Mouse (Mus musculus) ES-E14 (cell line): ENCODE data around the gene Lipk. TPM values are rescaled to one million over a fixed set of nuclear protein-coding genes. Genes with fewer than 3 reads are reported as not detected.

Experiments used
- DNase-seq: peaks from one replicate; pipeline ENCODE4 v3.0.0-alpha.2; 2013; ENCODE audit warnings: low read depth, low spot score
- H3K27ac ChIP-seq: 2 replicates; pipeline ENCODE4 v1.5.1; 2012; ENCODE audit warnings: low read depth, mild to moderate bottlenecking, low read length, moderate library complexity, mixed read lengths; ENCODE audit not compliant: poor library complexity, insufficient read depth, severe bottlenecking
- H3K36me3 ChIP-seq: 2 replicates; pipeline ENCODE4 v1.6.1; 2012; ENCODE audit warnings: mild to moderate bottlenecking, low read length, moderate library complexity, mixed read lengths; ENCODE audit not compliant: control insufficient read depth, poor library complexity, insufficient read depth, severe bottlenecking
- H3K4me1 ChIP-seq, 2 experiments: fragments of 150-350 bp in 1 of 2; sonication (generic) in 1 of 2; 2 replicates each; pipeline ENCODE4 v1.6.1; 2012; ENCODE audit warnings: low read length in 2 of 2, mild to moderate bottlenecking in 1 of 2, mixed read lengths in 1 of 2; ENCODE audit not compliant: control insufficient read depth in 2 of 2, insufficient read depth in 2 of 2, poor library complexity in 1 of 2
- H3K4me3 ChIP-seq, 2 experiments: fragments of 150-350 bp in 1 of 2; sonication (generic) in 1 of 2; 2 replicates each; pipeline ENCODE4 v1.5.1; 2012; ENCODE audit warnings: low read length in 2 of 2, low read depth in 1 of 2, mild to moderate bottlenecking in 1 of 2, mixed read lengths in 1 of 2; ENCODE audit not compliant: insufficient read depth in 1 of 2, poor library complexity in 1 of 2, severe bottlenecking in 1 of 2
- H3K9ac ChIP-seq: 2 replicates; pipeline ENCODE4 v1.6.1; 2012; ENCODE audit warnings: low read depth, mild to moderate bottlenecking, low read length, mixed read lengths; ENCODE audit not compliant: poor library complexity, insufficient read depth, severe bottlenecking
- H3K9me3 ChIP-seq: fragments of 150-350 bp; sonication (generic); 2 replicates; pipeline ENCODE4 v1.6.1; 2012; ENCODE audit warnings: low read depth, mild to moderate bottlenecking, low read length; ENCODE audit not compliant: control insufficient read depth, insufficient read depth
- CHD2 ChIP-seq: IDR thresholded peaks from 2 replicates; pipeline ENCODE4 v1.6.1; 2014; ENCODE audit warnings: mild to moderate bottlenecking, low read depth, low read length, inconsistent platforms
- HCFC1 ChIP-seq: IDR thresholded peaks from 2 replicates; pipeline ENCODE4 v1.6.1; 2012; ENCODE audit warnings: low read length, inconsistent platforms, borderline replicate concordance; ENCODE audit not compliant: insufficient read depth
- MAFK ChIP-seq: IDR thresholded peaks from 2 replicates; pipeline ENCODE4 v1.6.1; 2014; ENCODE audit warnings: mild to moderate bottlenecking, low read depth, low read length, inconsistent platforms; ENCODE audit not compliant: insufficient read depth
- ZC3H11A ChIP-seq: IDR thresholded peaks from 2 replicates; pipeline ENCODE4 v1.6.1; 2012; ENCODE audit warnings: low read depth, mild to moderate bottlenecking, inconsistent platforms, low read length, borderline replicate concordance
- ZNF384 ChIP-seq: IDR thresholded peaks from 2 replicates; pipeline ENCODE4 v1.6.1; 2012; ENCODE audit warnings: low read depth, low read length, inconsistent platforms
- in situ Hi-C, 2 experiments: fragments of 600-800 bp; cut with MboI; formaldehyde crosslinking; loops; one replicate each; pipeline ENCODE4 v1.15.1; 2025; ENCODE audit warnings: low sequenced_read_pairs in 2 of 2, inconsistent platforms in 1 of 2; ENCODE audit not compliant: unreplicated experiment in 2 of 2
- total RNA-seq: library from RNA; depleted of rRNA; stranded (reverse); fragments of 300-350 nt; gene quantifications from 2 replicates; pipeline ENCODE4 v1.2.3, GENCODE M21; 2012; rRNA removed

Lipk gene
- total RNA-seq, result not detected in 2 replicates

DNA sequence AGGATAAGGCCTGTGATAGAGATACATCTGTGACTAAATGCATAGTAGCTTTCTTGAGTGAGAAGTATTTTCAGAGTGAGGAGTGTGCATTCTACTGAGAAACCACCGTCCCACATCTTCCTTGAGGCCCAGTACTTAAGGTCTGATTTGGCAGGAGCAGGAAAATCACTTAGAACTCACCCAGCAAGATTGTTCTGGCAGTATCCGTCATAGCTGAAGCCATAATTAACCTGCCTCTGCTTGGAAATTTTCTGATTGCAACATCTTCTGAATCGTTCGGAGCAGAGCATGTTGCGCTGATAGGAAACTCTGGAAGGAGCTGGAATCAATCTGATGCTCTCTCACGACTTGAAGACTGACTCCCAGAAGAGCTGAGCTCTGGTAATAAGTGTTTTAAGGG, at the start of gene Lipk:
Gene Lipk (plus strand): TSS at position 289 of the 400 bp plus-strand sequence.
- in situ Hi-C loops, result no loop called here
- no peak within 1 kb of the TSS for H3K27ac ChIP-seq
- no peak for DNase-seq
- no peak within 1 kb of the TSS for H3K4me3 ChIP-seq
- no peak within 1 kb of the TSS for H3K9ac ChIP-seq
- no peaks in the 10 kb centered on the region for H3K36me3 ChIP-seq
- H3K4me1 ChIP-seq, result no peaks in the 10 kb centered on the region
- TF ChIP-seq MAFK (no peak), ZC3H11A (no peak), HCFC1 (no peak), ZNF384 (no peak), CHD2 (no peak)
- H3K9me3 ChIP-seq, result no peaks in the 10 kb centered on the region

DNA sequence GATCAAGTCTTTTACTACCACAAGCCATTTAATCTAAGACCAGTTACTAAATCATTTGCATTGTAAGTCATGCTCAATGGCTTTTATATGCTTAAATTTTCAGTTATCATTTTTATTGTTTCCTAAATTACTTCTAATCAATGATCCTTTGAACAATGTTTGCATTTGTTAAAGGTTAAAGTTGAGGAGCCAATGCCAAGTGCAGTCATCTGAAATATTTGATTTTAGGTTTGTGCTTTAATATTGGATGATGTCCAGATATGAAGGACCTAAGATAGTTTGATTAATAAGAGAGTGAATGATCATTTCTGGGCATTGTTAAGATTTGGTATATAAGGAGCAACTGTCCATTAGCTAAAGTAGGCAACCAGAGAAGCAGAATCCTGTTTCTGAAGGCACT, 47.2 kb upstream of the Lipk start, which contains the start of gene Lipf:
Gene Lipf (plus strand): TSS at position 301 of the 400 bp plus-strand sequence.
- Histone ChIP-seq H3K36me3 (no peaks in the 10 kb centered on the region), H3K9me3 (no peaks in the 10 kb centered on the region), H3K4me1 (no peaks in the 10 kb centered on the region), H3K4me3 (no peak within 1 kb of the TSS), H3K27ac (no peak within 1 kb of the TSS), H3K9ac (no peak within 1 kb of the TSS)
- in situ Hi-C loops, result no loop called here
- TF ChIP-seq ZC3H11A (no peak), MAFK (no peak), CHD2 (no peak), ZNF384 (no peak), HCFC1 (no peak)
- DNase-seq, result no peak

DNA sequence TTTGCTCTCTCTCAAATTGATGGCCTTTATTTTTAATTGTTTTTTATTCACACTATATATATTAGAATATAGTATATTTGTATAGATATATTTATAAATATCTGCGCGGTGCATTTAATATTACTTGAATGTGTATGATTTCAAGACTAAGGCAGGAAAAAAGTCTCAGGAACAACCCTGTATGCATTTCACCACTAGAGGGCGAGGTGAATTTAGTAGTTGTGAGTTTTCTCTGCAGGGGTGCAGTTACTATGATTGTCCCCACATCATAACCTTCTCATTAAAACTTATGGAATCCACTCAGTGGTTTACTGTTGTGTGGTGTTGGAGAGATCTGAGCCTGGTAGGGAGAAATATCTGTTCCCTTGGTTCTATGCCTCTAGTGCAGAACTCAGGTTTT, 29.1 kb upstream of the Lipk start:
- DNase-seq, result peak; percentile 22
- H3K36me3 ChIP-seq, result no peaks in the 10 kb centered on the region
- no peaks in the 10 kb centered on the region for H3K4me1 ChIP-seq
- no peak overlapping the region for H3K9ac ChIP-seq
- TF ChIP-seq HCFC1 (no peak), MAFK (no peak)
- H3K9me3 ChIP-seq, result no peaks in the 10 kb centered on the region
- H3K27ac ChIP-seq, result no peak overlapping the region
- in situ Hi-C loops, result no loop called here
- H3K4me3 ChIP-seq, result no peak overlapping the region

DNA sequence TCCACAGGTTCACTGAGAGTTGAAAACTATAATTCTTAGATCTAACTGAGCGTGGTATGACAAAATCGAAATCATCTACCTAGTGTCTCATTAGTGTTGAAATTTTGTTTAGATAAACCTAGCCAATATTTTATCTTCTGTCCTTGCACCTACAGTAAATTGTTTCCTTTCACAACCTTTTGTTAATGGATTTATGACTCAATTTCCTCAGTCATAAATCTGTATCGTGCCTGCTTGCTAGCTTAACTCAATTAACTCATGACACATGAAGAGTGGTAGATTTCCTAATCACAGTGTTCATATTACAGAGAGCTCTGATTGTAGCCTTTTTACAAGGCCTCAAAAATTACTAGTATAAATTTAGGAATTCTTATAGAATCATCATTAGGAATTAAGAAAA, 25.0 kb upstream of the Lipk start:
- H3K9ac ChIP-seq, result no peak overlapping the region
- TF ChIP-seq ZC3H11A (no peak), HCFC1 (no peak), ZNF384 (no peak), CHD2 (no peak), MAFK (no peak)
- no peaks in the 10 kb centered on the region for H3K36me3 ChIP-seq
- in situ Hi-C loops, result no loop called here
- no peak for DNase-seq
- H3K9me3 ChIP-seq, result no peaks in the 10 kb centered on the region
- no peak overlapping the region for H3K4me3 ChIP-seq
- H3K27ac ChIP-seq, result no peak overlapping the region
- no peaks in the 10 kb centered on the region for H3K4me1 ChIP-seq

DNA sequence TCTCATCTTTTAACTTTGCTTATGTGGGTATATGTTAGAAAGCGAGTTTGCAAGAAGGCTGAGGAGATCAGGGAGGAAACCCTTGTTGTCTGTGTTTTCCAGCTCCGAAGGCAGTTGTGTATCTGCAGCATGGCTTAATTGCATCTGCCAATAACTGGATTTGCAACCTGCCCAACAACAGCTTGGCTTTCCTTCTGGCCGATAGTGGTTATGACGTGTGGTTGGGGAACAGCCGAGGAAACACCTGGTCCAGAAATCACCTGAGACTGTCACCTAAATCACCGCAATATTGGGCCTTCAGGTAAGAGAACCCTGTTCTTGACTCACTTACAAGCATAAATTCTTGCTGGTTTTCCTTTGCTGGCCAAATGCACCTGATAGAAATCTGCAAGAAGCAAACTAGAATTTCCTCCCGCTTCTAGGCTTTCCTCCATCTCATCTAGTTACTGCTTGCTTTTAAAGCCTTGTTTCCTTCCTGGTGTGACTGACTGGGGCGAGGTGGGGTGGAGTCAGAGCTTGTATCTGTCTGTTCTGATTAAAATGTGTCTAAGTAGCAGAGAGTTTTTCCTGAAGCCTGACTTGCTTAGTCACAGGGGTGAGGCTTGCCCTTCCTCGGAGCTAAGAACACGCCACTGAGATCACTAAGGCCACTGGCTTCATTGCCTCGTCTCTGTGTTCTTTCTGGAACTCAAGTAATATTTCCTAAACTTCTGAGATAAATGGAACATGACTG, 13.5 kb downstream of the Lipk start:
- Histone ChIP-seq H3K9me3 (no peaks in the 10 kb centered on the region), H3K9ac (no peak overlapping the region), H3K4me1 (no peaks in the 10 kb centered on the region), H3K36me3 (no peaks in the 10 kb centered on the region), H3K4me3 (no peak overlapping the region), H3K27ac (no peak overlapping the region)
- in situ Hi-C loops, result no loop called here
- no peak for DNase-seq
- TF ChIP-seq CHD2 (no peak), MAFK (no peak), ZC3H11A (no peak), HCFC1 (no peak), ZNF384 (no peak)
